Mouse (Mus musculus) thymus, postnatal 4 days (tissue): Measurements from ENCODE around the gene Nmnat2.

ENCODE experiments used
- DNase-seq: peaks from one replicate; pipeline ENCODE4 v3.0.0; 2021

The Nmnat2 gene

DNA sequence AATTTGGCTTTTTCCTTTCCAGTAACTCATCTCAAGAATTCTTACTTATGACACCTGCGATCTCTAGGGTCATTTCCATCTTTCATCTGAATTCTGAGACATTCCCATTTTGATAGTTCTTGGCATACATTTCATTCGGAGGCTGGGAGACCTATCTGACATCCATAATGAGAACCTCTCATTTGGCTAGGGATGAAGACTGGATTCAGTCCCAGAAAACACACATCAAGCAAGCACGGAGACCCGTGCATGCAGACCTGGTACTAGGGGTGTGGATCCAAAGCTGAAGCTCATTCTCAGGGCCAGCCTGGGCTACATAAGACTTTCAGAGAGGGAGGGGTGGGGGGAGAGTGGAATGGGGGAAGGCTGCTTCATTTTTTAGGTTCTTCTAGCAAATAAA lies 68.2 kb downstream of the Nmnat2 start:
- DNase-seq = no peak

DNA sequence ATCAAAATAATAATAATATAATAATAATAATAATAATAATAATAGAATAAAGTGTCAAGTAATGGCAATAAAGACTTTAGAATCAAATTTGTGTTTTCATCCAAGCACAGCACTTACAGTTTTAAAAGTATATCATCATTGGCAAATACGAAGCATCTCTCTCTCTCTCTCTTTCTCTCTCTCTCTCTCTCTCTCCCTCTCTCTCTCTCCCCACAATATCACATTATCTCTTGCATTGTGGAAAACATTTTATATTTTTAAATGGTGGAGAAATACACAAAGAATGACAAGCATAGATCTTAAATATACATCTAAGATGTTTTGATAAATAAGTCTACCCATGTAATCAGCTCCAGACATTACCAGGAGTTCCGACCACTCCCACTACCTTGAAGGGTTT lies 69.1 kb downstream of the Nmnat2 start:
- DNase-seq = no peak

DNA sequence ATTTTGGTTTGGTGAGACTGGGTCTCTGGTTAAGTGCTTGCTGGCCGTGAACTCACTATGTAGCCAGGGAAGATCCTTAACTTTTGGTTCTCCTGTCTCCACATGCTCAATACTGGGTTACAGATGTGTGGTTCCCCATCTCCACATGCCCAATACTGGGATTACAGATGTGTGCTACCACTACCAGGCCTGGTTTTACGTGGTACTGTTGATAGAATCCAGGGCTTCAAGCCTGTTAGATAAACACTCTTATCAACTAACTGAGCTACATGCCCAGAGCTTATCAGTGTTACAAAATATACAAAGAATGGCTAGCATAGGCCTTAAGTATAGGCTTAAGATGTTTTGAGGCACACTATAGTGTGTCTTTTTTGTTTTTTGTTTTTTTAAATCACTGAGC lies 69.7 kb downstream of the Nmnat2 start:
- DNase-seq = no peak

DNA sequence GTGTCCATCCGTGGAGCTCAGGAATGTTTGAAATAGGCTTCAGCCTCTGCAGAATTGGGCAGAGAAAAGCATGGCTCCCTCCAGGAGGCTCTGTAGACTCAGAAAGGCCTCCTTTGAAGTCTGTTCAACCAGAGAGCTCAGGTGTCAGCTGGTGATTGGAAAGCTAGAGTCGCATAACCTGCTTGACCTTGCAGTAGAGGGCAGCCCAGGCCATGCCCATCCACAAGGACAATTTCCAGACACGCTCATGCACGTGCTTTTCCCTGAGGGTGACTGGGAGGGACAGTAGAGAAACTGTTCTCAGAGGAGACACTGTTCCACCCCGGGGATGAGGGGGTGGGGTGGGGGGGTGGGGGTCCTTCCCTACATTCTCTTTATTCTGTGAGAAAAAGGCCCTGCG lies 76.6 kb downstream of the Nmnat2 start:
- no peak for DNase-seq

DNA sequence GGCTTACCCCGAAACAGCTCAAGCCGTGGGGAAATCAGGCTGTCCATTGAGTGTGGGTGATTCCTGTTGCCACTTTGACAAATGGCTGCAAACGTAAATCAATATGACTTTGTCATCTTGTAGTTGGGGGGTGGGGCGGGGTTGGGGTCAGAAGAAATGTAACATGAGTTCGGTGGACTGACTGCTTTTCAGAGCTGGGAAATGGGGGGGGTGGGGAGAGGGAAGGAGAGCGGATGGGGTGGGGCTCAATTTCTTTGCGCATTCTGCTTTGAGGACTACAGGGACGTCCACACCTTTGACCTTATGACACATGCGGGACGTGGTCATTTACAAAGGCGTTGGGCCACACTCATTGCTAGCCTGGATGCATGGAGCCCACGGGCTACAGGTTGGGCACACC lies 77.2 kb downstream of the Nmnat2 start:
- DNase-seq = no peak

DNA sequence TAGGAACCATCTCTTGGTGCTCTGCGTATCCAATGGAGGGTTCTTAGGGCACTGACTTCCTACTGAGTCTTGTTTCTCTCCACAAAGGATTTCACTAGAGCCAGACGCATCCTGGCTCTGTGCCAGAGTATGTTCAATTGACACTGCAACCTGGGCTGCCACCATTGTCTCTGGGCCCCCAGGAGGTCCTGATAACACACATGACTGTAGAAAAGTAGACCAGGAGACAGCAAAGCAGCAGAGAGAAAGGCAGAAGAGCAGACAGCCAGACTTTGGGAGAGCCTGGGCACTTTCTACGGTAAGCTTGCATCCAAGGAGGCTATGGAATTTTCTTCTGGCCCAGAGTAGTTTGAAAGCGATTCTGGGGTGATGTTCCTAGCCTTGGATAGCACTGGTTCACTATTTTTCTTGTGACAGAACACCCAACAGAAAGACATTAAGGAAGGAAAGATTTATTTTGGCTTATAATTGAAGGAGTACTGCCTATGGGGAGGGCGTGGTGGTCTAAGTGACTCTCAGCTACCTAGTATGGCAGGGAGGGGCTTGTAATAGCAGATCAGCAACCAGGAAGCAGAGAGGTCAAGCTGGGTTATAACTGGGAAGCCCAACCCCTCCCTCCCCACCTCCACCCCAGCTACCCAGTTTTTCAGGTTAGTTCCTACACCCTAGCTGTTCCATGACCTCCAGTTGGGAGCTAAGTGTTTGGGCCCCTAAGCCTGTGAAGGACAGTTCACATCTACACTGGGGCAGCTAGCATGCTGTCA lies 78.5 kb downstream of the Nmnat2 start:
- no peak for DNase-seq

DNA sequence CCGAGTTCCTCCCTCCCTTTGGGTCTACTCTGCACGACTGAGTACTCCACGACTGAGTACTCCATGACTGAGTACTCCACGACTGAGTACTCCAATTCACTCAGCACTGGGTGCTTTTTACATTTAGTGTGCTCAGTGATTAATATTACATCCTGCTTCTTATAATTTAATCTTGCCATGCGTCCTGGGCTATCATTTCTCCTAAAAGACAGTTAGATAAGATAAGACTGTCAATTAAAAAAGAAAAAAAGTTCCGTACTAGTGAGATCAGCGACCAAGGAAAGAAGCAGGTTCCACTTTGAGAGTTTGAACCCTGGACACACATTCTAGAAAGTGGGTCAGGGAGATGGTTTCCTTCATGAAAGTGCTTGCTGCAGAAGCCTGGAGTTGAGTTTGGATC lies 79.3 kb downstream of the Nmnat2 start:
- no peak for DNase-seq

DNA sequence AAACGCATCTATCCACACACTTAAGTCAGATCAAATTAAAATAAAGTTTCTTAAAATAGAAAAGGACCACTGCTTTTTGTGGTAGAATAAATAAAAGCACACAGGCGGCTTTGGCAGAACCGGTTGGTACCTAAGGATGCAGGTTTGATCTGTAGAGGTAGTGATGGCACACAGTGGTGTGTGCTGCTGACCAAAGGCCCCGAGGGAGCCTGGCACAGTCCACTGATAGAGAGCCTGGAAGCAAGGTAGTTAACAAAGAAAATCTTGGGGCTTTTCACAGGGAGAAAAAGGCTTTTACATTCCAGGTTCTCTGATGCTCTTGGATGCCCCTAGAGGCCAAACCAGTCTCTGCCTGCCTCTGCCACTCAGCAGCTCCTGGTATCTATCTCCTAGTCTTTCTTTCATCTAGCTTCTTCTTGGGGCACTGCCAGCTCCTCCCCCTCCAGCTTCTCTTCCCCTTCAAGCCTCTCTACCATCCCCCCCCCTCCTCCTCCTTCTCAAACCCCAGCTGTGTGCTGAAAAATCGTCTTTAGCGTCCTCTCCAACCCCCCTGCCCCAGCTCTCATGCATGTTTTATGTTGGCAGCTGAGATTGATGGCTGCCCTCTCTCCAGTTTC lies 80.6 kb downstream of the Nmnat2 start:
- DNase-seq = peak; percentile 71

DNA sequence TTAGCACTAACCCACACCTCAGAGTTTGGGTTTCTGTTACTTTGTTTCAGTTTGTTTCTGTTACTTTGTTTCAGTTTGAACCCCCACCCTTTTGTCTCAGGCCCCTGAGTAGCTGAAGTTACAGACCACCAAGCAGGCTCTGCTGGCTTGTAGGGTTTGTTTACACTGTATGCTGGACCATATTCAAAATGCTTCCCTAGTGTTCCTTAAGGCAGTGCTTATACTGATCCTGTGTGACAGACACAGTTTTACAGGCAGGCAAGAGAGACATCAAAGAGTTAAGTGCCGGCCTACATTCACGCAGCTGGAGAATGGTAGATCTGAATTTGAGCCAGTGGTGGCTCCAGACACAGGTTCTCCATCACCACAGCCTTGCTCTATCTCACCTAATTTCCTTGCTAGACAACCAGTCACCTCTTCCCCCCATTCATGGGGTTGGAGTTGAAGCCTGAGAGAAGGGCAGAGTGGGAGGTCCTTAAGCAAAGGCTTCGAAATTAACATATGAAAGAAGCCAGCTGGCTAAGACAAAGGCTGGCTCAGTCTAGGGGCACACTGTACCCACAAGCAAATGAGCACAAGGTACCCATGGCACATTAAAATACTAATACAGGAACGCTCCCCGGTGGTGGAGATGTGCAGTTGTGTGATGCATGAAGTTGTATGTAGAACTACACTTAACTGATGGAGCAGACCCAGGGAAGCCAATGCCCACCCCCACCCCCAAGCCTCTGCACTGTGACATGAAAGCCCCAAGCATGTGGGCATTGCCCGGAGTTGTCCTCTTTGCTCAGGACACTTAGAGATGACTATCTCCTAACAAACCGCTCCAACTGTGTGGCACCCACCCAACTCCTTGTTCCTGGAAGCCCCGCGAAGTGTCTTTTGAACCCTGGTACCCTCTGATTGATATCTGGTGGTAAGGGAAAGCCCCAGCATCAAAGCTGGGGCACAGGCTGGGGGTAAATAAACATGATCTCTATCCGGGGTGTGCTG lies 82.9 kb downstream of the Nmnat2 start:
- no peak for DNase-seq

DNA sequence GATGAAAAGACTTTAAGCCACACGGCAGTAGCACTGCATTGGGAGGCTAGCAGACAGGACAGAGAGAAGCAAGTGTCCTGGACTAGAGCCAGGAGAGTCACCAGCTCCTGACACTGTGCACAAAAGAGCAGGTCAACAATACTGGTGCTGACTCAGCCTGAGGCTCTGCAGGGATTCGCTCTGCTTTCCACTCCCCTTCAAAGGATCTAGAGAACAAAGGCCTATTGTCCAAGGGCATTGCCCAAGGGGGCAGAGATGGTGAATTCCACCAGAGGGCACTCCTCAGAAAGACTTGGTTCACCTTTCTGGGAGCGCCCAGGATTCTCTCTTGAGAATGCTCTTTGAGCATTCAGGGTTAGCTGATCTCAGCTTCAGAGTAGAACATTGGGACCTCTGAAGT lies 85.3 kb downstream of the Nmnat2 start:
- no peak for DNase-seq

DNA sequence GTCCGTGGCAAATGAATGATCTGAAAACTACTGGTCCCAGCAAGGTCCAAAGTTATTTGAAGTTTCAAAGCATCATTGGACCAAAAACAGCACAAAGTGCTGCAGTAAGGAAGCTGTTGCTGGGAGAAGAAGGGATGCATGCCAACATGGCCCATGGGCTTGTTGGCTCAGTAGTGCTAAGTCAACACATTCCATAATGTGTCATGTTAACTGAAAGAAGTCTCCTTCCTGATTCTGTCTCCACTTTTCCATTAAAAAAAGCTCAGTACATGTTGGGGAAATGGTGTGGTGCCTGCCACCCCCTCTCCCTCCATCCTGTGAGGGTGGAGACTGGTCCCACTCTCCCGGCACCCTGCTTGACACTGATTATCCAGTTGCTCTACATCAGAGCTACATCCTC lies 86.3 kb downstream of the Nmnat2 start:
- no peak for DNase-seq

DNA sequence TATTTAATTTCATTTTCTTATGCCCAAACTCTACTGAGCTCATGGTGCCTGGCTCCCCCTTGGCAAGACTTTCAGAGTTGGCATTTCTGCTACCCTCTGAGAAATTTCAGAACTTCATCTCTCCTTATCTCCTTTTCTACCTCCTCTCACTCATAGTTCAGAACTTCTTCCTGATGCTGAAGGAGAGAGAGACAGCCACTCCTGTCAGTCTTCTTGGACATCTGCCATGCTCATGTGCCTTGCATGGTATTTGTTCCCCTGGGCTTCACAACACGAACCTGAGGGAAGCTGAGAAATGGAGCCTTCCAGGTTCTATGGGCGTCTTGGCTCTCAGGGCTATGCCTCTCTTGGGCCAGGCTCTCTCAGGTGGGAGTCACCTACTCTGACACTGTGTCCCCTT lies 87.5 kb downstream of the Nmnat2 start:
- DNase-seq = no peak

DNA sequence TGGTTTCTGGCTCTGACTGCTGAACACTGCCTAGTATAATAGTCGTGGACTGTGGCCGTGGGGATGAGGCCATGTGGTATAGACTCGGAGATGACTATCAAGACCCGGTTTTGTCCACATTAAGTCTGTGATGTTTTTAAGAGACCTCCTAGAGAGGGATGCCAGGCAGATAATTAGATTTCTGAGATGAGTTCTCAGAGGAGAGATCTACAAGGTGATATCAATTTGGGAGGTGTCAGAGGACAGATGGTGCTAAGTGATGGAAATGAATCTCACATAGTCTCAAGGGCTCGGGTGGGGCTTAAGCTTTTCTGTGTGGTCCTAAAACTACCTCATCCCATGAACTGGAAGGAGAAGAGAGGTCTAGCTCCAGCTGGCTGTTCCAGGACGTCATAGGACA lies 88.5 kb downstream of the Nmnat2 start:
- no peak for DNase-seq

DNA sequence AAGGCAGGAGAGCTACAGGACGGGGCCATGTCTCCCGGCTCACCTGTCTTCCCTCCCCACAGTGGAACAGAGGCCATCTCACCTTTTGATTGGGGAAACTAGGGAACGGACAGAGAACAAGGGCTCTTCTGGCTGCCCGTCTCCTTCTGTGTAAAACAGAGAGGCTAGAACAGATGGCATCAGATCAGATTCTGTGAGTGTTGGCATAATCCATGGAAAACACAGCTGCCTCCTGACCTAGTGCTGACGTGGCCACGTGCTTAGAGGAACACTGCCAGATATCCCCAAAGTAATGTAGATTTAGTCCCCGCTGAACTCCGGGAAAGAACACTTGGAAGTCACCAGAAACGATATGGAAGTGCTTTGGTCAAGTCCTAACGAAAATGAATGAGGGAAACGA lies 90.6 kb downstream of the Nmnat2 start:
- DNase-seq = no peak

DNA sequence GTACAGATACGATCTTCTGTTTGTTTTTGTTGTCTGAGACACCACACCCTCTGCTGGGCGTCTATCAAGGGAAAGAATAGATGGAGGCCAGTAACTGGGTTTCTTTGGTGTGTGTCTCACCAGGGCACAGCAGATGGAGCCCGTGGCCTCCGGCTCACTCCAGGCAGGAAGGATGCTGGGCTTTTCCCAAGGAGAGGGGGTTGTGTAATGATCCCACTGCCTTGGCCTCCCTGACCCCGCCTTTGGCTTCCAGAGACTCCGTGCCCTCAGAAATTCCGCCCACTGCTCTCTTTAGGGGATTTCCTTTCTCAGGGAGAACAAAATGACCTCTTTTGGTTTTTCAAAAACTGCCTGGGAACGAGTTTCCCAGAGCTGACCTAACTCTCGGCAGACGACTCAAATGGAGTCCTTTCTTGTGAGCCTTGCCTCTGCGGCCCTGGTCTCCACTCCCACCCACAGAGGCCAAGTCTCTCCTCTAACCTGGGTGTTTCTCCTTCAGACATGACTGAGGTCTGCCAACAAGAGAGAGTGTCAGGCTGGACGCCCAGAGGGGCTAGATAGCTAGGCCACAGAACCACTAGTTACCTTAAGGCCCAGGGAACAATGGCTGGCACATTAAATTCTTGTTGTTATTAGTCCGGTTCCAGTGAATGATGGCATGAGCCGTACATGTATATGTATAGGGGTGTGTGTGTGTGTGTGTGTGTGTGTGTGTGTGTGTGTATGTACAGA lies 93.5 kb downstream of the Nmnat2 start:
- no peak for DNase-seq

DNA sequence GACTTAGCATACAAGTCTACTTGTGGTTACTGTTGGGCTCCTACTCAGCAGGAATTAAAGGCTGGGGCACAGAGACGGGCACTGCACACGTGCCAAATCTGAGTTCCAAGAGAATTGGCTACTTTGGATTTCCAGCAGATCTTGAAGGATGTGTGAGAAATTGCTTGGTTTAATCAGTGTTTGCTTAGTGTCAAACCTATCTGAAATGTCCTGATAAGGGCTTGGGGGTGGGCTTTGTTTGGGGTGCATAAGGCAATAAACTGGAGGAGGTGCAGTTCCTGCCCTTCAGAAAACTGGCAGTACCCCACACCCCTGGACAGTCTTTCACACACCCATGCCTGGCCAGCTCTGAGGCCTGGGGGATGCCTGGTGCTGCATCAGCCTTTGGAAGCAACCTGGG lies 94.7 kb downstream of the Nmnat2 start:
- DNase-seq = no peak

DNA sequence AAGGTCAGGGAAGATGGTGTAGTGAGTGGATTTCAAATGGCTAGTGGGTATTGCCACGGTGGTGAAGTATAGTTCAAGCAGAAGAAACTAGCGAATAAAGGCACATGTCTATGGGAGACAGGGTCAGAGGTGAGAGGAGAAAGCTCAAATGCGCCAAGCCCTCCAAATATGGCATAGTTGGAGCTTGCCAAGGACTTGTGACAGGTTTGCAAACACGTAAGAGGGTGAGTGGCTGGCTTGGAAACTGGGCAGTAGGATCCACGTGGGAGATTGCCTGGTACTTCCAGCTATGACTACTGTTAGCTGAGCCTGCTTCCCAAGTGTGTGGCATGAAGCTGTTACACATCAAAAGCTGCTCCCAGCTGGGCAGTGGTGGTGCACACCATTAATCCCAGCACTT lies 96.7 kb downstream of the Nmnat2 start:
- DNase-seq = no peak

DNA sequence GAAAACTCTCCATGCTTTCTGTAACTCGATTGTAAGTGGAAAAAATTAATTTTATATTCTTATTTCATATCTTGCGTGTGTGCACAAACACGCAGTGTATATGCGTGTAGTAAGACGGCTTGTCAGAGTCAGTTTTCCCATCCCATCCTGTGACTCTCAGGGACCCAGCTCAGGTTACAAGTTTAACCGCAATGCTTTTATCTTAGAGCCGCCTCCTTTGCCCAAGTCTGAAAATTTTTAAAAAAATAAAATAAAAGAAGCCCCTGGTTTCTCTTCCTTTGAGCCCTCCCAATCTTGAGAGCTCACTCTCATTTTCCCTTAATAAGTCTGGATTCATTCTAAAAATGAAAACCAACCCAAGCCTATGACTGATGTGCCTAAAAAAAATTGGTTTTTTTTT lies 98.8 kb downstream of the Nmnat2 start:
- no peak for DNase-seq

DNA sequence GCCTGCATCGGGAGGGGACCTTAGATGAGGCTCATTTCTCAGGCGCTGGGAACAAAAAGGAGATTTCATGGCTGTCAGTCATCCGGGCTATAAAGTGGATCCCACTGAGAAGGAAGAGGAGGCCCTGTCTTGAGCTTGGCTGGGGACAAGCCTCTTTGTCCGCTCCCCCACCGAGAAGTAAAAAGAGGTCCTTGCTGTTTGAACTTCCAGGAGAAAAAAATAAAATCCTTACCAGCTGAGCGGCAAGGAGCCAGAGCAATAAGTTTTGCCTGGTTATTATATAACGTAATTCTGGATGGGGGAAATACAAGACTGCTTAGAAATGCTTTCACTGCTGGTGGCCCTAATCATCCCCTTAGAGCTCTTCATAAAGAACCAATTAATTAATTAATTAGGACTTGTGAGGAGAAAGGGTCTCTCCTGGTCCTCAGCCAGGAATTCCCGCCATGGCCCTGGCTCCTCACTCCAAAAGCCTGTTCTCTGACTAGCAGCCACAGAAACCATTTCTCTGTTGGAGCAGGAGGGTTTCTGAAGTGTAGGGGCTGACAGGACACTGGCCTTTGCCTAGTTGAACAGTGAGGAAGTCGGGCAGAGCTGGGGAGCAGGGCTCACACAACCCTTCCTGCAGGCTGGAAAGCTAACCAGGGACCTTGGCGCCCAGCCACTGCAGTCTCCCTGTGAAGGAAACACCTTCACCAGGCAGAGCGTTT lies 99.5 kb downstream of the Nmnat2 start:
- no peak for DNase-seq

DNA sequence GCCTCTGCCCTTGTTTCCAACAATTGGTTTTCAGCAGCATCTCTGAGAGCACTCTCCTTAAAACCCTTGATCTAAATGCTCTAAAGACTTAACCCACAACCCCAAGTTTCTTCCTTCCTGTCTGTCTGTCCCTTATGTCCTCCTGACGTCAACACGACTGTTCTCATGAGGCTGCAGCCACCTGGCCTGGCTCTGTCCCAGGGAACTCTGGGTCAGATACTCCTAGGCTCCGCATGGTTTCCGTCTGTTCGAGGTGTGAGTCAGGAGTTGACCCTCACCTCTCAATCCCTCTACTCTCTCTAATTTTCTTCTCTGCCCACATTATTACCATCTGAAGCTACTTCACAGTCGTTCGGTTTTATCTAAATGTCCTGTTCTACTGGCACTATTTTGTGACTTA lies 103.5 kb downstream of the Nmnat2 start:
- no peak for DNase-seq

DNA sequence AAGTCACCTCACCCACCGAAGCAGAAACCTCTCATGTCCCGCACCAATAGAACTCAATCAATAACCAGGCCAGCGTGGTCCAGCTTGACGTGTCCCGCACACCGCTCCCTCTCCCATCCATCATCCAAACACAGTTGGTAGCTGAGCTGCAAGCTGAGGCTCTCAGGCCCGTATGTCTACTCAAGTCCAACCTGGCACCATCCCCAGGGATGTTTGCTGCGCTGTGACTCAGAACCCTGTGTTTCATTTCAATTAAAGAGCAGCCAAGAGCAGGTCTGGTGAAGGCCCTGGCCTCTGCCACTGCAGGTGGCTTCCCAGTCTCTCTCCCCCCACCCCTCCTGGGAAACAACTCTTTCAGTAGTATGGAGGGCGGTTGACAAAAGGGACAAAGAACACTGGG lies 104.8 kb downstream of the Nmnat2 start:
- no peak for DNase-seq

DNA sequence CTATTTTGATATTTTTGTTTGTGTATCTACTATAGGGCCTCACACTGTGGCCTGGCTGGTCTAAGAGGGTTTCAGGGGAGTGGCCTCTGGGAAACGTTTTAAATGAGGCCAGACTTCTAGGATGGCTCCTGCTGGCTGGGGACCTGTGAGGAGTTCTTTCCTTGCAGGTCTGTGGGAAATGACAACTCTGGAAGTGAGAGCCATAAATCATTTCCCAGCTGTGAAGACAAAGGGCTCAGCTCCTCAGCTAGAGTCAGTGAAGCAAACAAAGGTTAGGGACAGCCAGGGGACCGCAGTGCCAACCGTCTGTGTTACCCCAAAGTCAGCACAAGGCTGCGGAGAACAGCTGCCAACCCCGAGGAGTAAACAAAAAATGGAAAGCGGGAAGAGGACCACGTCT lies 107.8 kb downstream of the Nmnat2 start:
- DNase-seq = no peak
